Mouse (Mus musculus) Patski (cell line): Measurements from ENCODE around the gene Nsun7. TPM values are rescaled to one million over a fixed set of nuclear protein-coding genes. Genes with fewer than 3 reads are reported as not detected.

Experiments
- ATAC-seq: fragments of 100-300 bp; one replicate; pipeline ENCODE4 v1.8.0; 2021
- CTCF ChIA-PET: fragments of 350-600 bp; sonication (Branson Sonifier 250); formaldehyde crosslinking; loops from one replicate; lab custom pipeline; 2022; ENCODE audit warnings: inconsistent platforms; lab: Charles Lee
- POLR2A ChIA-PET: fragments of 350-600 bp; sonication (Branson Sonifier 250); formaldehyde crosslinking; loops from one replicate; lab custom pipeline; 2022; ENCODE audit warnings: antibody characterized with exemption, inconsistent platforms; lab: Charles Lee
- DNase-seq: peaks from one replicate; pipeline ENCODE4 v3.0.0-alpha.2; 2011; ENCODE audit warnings: low read depth, low spot score
- H3K27me3 ChIP-seq: fragments of 371-371 bp; one replicate; pipeline ENCODE4 v1.5.1; 2021
- CTCF ChIP-seq: fragments of 100-300 bp; IDR thresholded peaks from one replicate; pipeline ENCODE4 v1.5.1; 2021
- in situ Hi-C: fragments of 300-500 bp; cut with MboI; formaldehyde crosslinking; loops from 3 replicates; pipeline ENCODE4 v1.11.1; 2018; ENCODE audit warnings: low pct_unique_long_range_greater_than_20kb, mixed read lengths
- polyA plus RNA-seq: library from polyadenylated mRNA; unstranded; gene quantifications from one replicate; pipeline ENCODE4 v1.2.3, GENCODE M21; 2021

Nsun7 gene
- polyA plus RNA-seq, 1 experiment from 2014 or later: 1.3 TPM

- no peak for TF ChIP-seq CTCF
- ATAC-seq (no peak), DNase-seq (no peak)
- in situ Hi-C loops: loop anchor here (25.0 kb wide), 1 partner anchor 718 kb away; no protein-coding TSS in a partner anchor
- ChIA-PET POLR2A (no interaction called here), CTCF (interaction anchor here (0.7 kb wide), 1 partner anchor 21 kb away, joined by 3 read pairs; no protein-coding TSS in a partner anchor)
- H3K27me3 ChIP-seq: no peaks in the 10 kb centered on the region
These were observed 9.9 kb downstream of the Nsun7 start for GRCm38 (mm10) chr5:66269616-66270015.

GRCm38 (mm10) chr5:66271141-66271540, 11.4 kb downstream of the Nsun7 start:
- POLR2A ChIA-PET: no interaction called here
- DNase-seq: no peak
- TF ChIP-seq CTCF: no peak
- H3K27me3 ChIP-seq: no peaks in the 10 kb centered on the region
- no peak for ATAC-seq
- in situ Hi-C loops: loop anchor here (25.0 kb wide), 1 partner anchor 716 kb away; no protein-coding TSS in a partner anchor
- CTCF ChIA-PET: interaction anchor here (1.2 kb wide), 1 partner anchor 35 kb away, joined by 3 read pairs; no protein-coding TSS in a partner anchor

DNA sequence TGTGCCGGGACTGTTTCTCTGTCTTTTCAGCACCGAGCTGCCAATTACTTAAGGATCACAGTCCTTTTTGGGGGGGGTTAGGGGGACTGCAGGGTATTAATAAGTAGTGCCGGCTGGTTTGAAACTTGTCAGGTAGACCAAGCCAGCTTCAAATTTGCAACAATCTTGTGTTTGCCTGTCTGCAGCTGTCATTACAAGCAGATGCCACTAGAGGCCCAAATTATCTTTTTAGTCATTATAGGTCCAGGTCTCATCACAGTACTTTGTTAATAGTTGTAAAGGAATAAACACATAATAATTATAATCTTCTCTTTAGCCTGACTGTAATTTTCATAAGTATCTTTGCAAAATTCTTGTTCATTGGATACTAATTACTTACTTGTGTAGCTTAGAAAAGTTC, 14.7 kb downstream of the Nsun7 start:
- in situ Hi-C loops: loop anchor here (25.0 kb wide), 1 partner anchor 713 kb away; no protein-coding TSS in a partner anchor
- DNase-seq: no peak
- H3K27me3 ChIP-seq: no peaks in the 10 kb centered on the region
- CTCF ChIA-PET: interaction anchor here (0.6 to 1.7 kb wide), 9 partner anchors 10 to 102 kb away, joined by 3 to 6 read pairs (median 3); no protein-coding TSS in a partner anchor
- POLR2A ChIA-PET: interaction anchor here (0.6 kb wide), 1 partner anchor 15 kb away, joined by 3 read pairs; the partner anchor contains the start of gene Nsun7
- no peak for ATAC-seq
- peak; percentile 48 for TF ChIP-seq CTCF

GRCm38 (mm10) chr5:66279650-66280049, 20.0 kb downstream of the Nsun7 start:
- in situ Hi-C loops: no loop called here
- ChIA-PET CTCF (no interaction called here), POLR2A (no interaction called here)
- ATAC-seq (no peak), DNase-seq (no peak)
- TF ChIP-seq CTCF: no peak
- H3K27me3 ChIP-seq: no peaks in the 10 kb centered on the region

DNA sequence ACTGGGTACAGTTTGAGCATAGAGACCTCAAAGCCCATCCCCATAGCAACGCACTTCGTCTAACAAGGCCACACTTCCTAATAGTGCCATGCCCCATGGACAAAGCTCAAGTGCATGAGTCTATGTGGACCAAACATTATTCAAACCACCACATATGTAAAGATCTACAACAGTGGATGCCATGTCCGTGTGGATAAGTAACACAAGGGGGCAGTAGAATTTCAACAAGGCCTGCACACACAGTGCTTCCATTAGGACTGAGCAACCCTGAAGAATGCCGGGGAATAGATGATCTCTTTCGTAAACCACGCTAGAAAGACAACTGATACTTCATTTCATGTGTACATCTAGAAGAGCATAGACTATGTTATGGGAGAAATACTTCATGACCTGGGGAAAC, 21.0 kb downstream of the Nsun7 start:
- ATAC-seq (no peak), DNase-seq (no peak)
- ChIA-PET POLR2A (no interaction called here), CTCF (no interaction called here)
- peak; percentile 53 for TF ChIP-seq CTCF
- no peaks in the 10 kb centered on the region for H3K27me3 ChIP-seq
- in situ Hi-C loops: no loop called here

- ATAC-seq (no peak), DNase-seq (no peak)
- ChIA-PET POLR2A (no interaction called here), CTCF (no interaction called here)
- TF ChIP-seq CTCF: no peak
- no peaks in the 10 kb centered on the region for H3K27me3 ChIP-seq
- in situ Hi-C loops: no loop called here
These were observed 34.5 kb downstream of the Nsun7 start for GRCm38 (mm10) chr5:66294106-66294625.

DNA sequence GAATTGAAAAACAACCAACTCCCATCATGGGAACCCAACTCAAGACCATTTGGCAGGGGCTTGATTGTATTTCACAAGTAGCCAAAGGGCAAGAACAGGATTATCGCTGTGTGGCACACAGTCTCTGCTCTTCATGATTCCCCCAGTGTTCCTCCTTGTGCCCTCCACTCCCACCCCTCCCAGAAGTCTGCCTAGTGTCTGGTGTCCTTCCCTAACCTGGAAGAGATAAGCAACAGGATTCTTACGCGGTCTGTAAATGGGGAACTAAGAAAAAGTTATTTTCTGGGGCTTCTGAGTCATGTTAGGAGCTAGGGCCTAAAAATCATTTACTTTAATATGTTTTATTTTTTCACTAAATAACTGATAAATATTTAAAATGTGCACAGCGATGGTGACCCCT, 35.3 kb downstream of the Nsun7 start:
- in situ Hi-C loops: no loop called here
- no peak for TF ChIP-seq CTCF
- ChIA-PET POLR2A (no interaction called here), CTCF (no interaction called here)
- ATAC-seq (no peak), DNase-seq (no peak)
- H3K27me3 ChIP-seq: no peaks in the 10 kb centered on the region

DNA sequence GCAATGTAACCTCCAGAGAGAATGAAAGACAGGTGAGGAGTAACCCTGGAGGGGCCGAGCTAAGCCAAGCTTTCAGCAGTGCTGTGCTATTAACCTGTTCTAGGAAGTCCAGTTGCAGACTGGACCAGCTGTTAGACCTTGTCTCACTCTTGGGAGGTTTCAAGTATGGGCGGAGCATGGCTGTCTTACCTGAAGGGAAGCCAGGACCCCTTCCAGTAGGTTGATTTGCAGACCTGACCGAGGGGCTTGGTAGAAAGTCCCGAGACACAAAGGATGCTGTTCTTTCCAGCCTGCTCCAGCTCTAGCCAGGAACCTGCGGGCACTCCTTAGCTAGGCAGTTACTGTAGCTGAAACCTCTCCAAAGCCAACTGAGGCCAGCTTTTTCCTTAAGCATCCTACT, 36.4 kb downstream of the Nsun7 start:
- in situ Hi-C loops: no loop called here
- no peak for DNase-seq
- H3K27me3 ChIP-seq: no peaks in the 10 kb centered on the region
- no peak for TF ChIP-seq CTCF
- ATAC-seq: no peak
- ChIA-PET CTCF (interaction anchor here (0.8 to 1.0 kb wide), 2 partner anchors 20 to 21 kb away, joined by 3 read pairs; no protein-coding TSS in a partner anchor), POLR2A (interaction anchor here (1.1 kb wide), 1 partner anchor 10 kb away, joined by 4 read pairs; no protein-coding TSS in a partner anchor)

- POLR2A ChIA-PET: interaction anchor here (0.6 kb wide), 1 partner anchor 953 kb away, joined by 3 read pairs; no protein-coding TSS in a partner anchor
- TF ChIP-seq CTCF: no peak
- in situ Hi-C loops: no loop called here
- no peak for DNase-seq
- no peaks in the 10 kb centered on the region for H3K27me3 ChIP-seq
- CTCF ChIA-PET: interaction anchor here (1.0 kb wide), 1 partner anchor 13 kb away, joined by 3 read pairs; no protein-coding TSS in a partner anchor
- ATAC-seq: no peak
These were observed 39.2 kb downstream of the Nsun7 start for GRCm38 (mm10) chr5:66298856-66299255.

DNA sequence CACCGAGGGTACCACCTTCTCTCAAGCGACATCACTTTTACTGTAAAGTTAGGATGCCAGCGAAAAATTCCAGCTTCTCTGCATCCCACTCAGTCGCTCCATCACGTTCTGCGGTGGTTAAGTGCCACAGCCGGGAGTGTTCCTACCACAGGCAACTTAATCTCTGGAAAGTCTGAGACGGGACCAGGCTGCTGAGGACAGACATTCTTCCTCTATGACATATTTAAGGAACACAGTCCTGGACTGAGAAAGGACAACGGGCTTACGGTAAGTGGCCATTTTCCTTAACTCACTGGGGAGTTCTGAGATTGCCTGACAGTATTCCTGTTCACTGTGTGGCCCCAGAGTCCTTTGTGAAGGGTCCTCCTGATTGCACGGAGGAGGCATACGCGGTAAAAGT, 40.9 kb downstream of the Nsun7 start:
- no peaks in the 10 kb centered on the region for H3K27me3 ChIP-seq
- DNase-seq (no peak), ATAC-seq (no peak)
- CTCF ChIA-PET: interaction anchor here (1.1 to 1.6 kb wide), 2 partner anchors 11 to 270 kb away, joined by 3 to 4 read pairs; no protein-coding TSS in a partner anchor
- in situ Hi-C loops: no loop called here
- TF ChIP-seq CTCF: no peak
- POLR2A ChIA-PET: no interaction called here
